Mouse (Mus musculus) bone marrow, adult 2 months (tissue): ENCODE measurements around the gene Frmd5.

Source experiments
- CTCF ChIP-seq: fragments of 200-500 bp; IDR thresholded peaks from 2 replicates; pipeline ENCODE4 v1.5.1; 2011; ENCODE audit warnings: low read length, control low read depth; ENCODE audit not compliant: control insufficient read depth, insufficient read depth
- POLR2A ChIP-seq: fragments of 200-500 bp; IDR thresholded peaks from 2 replicates; pipeline ENCODE4 v1.6.1; 2011; ENCODE audit warnings: low read depth, mild to moderate bottlenecking, control low read depth, low read length, borderline replicate concordance; ENCODE audit not compliant: control insufficient read depth

DNA sequence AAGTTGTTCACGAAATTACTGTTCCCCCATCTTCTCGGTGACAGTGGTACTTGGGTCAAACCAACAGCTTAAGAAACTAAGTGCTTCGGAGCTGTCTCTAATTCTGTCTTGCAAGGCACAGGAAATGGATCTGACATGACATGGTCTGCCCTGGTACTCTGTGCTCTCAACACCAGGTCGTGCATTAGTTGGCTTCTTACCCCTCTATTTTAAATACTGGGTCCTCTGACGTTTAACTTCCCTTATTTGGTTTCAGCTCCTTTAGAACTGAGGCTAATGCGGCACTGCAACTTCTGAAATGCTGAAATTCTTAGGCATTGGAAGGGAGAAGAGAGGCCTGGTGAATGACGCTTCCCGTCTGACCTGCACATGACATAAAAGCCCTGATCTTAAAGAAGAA lies 48.6 kb downstream of the Frmd5 start:
- TF ChIP-seq CTCF = no peak
- no peak for TF ChIP-seq POLR2A
